Mouse (Mus musculus) kidney, embryonic 14.5 days (tissue): ENCODE data around the gene Spag8. TPM values are rescaled to one million over a fixed set of nuclear protein-coding genes. Genes with fewer than 3 reads are reported as not detected.

Experiments
- ATAC-seq: fragments of 200-750 bp; cut with Nextera tagmentation; 2 replicates; pipeline ENCODE4 v1.8.0; 2017; ENCODE audit warnings: moderate number of reproducible peaks, mild to moderate bottlenecking, moderate TSS enrichment, moderate library complexity; ENCODE audit not compliant: low FRiP score, low TSS enrichment
- H3K27ac ChIP-seq: fragments of 300-500 bp; sonication (generic); 2 replicates; pipeline ENCODE4 v1.5.1; 2014; ENCODE audit warnings: low read depth, mild to moderate bottlenecking, low read length, moderate library complexity, mixed read lengths
- H3K27me3 ChIP-seq: fragments of 300-500 bp; sonication (generic); 2 replicates; pipeline ENCODE4 v1.6.1; 2014; ENCODE audit warnings: mild to moderate bottlenecking, low read length; ENCODE audit not compliant: control insufficient read depth, insufficient read depth
- H3K36me3 ChIP-seq: fragments of 300-500 bp; sonication (generic); 2 replicates; pipeline ENCODE4 v1.6.1; 2014; ENCODE audit warnings: low read length, mixed read lengths; ENCODE audit not compliant: control insufficient read depth, insufficient read depth
- H3K4me1 ChIP-seq: fragments of 300-500 bp; sonication (generic); 2 replicates; pipeline ENCODE4 v1.6.1; 2014; ENCODE audit warnings: low read length, mixed read lengths; ENCODE audit not compliant: control insufficient read depth, insufficient read depth
- H3K4me2 ChIP-seq: fragments of 300-500 bp; sonication (generic); replicated peaks from 2 replicates; pipeline ENCODE4 v1.6.1; 2014; ENCODE audit warnings: low read depth, mild to moderate bottlenecking, low read length
- H3K4me3 ChIP-seq: fragments of 300-500 bp; sonication (generic); 2 replicates; pipeline ENCODE4 v1.5.1; 2014; ENCODE audit warnings: mild to moderate bottlenecking, low read length
- H3K9ac ChIP-seq: fragments of 300-500 bp; sonication (generic); 2 replicates; pipeline ENCODE4 v1.6.1; 2014; ENCODE audit warnings: low read depth, mild to moderate bottlenecking, low read length, moderate library complexity
- H3K9me3 ChIP-seq: fragments of 300-500 bp; sonication (generic); 2 replicates; pipeline ENCODE4 v1.6.1; 2016; ENCODE audit warnings: low read length; ENCODE audit not compliant: control insufficient read depth
- WGBS: fragments of 180-500 bp; shearing (Covaris S2); extraction: QIAGEN DNeasy Blood & Tissue Kit; methylation state at CpG from one replicate; pipeline ENCODE4 v1.1.7; 2014; 5-methylcytosine and 5-hydroxymethylcytosine counted together
- polyA plus RNA-seq: library from polyadenylated mRNA; unstranded; fragments of >200 nt; fragmentation: Nextera tagmentation; extraction: Ambion mirVana; gene quantifications from 2 replicates; pipeline ENCODE4 v1.2.1, GENCODE M21; 2014

The Spag8 gene
- polyA plus RNA-seq = 0.93 and 1.3 TPM in 2 replicates

DNA sequence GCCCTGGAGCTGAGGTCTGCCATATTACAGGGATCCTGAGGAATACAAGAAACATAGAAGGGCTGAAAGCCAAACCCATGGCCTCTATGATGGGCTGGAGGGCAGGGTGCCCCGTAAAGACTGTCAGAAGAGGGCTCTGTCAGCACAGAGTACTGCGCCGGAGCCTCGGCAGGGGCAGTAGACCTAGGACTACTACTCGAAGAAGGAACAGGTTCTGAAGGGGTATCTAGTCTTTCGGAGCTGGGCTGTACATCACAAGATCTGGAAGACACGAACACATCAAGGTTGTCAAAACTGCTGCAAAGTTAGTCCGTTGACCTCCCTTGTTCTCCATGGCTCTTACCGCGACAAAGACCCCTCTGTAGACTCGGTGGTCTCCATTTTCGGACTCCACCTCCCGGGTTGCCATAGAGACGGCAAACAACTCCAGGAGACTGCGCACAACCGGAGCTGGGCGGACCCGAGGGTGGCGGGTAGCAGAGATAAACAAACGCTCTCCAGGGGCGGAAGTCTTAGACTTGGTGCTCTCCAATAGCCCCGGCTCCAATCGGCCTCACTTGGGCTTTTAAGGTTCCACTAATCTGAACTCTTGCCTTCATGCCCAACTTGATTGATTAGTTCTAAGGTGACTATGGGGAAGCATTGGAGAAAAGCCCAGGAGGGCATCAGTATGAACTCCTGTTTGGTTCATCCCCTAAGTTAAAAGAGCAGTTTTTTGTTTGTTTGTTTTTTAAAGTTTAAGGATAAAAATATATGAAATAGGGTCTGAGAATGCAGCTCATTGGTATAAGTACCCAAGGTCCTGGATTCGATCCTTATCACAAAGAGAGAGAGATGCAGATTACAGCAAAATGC lies at the start of gene Spag8:
TSS of gene Spag8 (minus strand) at position 434 of the 855 bp plus-strand sequence.
- Histone ChIP-seq H3K27me3 (no peaks in the 10 kb centered on the region), H3K27ac (no peak within 1 kb of the TSS), H3K4me2 (peak within 1 kb of the TSS; percentile 35), H3K9me3 (peaks cover 5% of the 10 kb centered on the region), H3K9ac (no peak within 1 kb of the TSS), H3K4me3 (peak within 1 kb of the TSS; percentile 21), H3K4me1 (peaks cover 5% of the 10 kb centered on the region; the same call in 1 of the 2 replicates), H3K36me3 (peaks cover 3% of the 10 kb centered on the region; the same call in 1 of the 2 replicates)
- no peak for ATAC-seq
- WGBS = 20% methylated on average over 24 of the region's 24 CpGs

DNA sequence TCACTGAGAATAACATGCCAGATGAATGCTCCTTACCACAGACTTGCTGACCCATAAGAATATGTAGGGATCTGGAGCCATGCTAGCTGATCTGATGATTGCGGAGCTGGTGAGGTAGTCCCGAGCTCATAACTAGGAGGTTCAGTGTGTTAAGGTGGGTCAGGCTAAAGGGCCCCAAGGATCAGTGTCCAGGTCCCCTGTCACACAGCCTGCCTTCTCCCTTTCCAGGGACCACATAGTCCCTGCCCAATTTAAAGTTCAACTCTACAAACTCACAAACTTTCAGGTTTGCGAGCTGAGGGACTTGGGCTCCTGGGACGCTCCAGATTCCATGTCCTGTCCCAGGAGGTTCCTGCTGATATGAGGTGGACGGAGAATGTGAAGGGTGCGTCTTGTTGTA lies 47.3 kb upstream of the Spag8 start, which contains the start of gene Olfr70:
TSS of gene Olfr70 (minus strand) at position 101 of the 400 bp plus-strand sequence.
- no peaks in the 10 kb centered on the region for H3K27me3 ChIP-seq
- no peak within 1 kb of the TSS for H3K4me2 ChIP-seq
- no peak within 1 kb of the TSS for H3K27ac ChIP-seq
- H3K36me3 ChIP-seq = no peaks in the 10 kb centered on the region
- H3K4me3 ChIP-seq = no peak within 1 kb of the TSS
- ATAC-seq = no peak
- no peaks in the 10 kb centered on the region for H3K4me1 ChIP-seq
- no peak within 1 kb of the TSS for H3K9ac ChIP-seq
- H3K9me3 ChIP-seq = no peaks in the 10 kb centered on the region
- WGBS = 91% methylated on average over 6 of the region's 6 CpGs

DNA sequence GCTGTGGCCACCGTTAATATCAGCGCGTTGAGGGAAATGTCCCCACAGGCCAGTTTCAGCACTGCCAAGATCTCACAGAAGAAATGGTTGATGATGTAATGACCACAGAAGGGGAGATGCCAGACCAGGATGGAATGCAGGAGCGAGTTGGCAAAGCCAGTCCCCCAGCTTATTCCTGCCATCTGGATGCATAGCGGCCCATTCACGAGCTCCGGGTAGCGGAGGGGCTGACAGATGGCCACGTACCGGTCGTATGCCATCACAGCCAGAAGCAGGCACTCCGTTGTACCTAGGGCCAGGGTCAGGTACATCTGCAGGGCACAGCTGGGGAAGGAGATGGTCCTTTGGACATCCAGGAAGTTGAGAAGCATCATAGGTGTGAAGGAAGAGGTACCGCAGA lies 43.2 kb upstream of the Spag8 start:
- Histone ChIP-seq H3K9me3 (no peaks in the 10 kb centered on the region), H3K4me2 (no peak overlapping the region), H3K9ac (no peak overlapping the region), H3K27me3 (no peaks in the 10 kb centered on the region), H3K4me1 (no peaks in the 10 kb centered on the region), H3K27ac (no peak overlapping the region), H3K4me3 (no peak overlapping the region), H3K36me3 (no peaks in the 10 kb centered on the region)
- no peak for ATAC-seq
- 91% methylated on average over 13 of the region's 13 CpGs for WGBS

DNA sequence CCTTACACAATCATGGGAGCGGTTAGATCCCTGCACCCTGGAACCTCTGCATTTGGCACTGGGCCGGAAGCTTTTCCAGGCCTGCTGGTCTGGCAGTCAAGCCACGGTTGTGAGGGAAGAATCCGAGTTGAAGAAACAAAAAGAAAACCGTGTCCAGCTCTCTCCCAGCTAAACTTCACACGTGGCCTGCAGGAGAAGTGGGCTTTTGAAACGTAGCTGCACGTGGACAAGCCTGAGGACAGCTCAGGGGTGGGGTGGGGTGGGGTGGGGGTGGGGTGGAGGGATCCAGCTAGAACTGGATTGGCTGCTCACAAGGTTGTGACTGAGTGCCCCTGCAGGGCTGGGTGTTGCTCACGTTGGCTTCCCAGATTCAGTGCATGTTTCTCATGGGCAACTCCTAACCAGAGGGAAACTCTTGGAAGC lies 41.9 kb upstream of the Spag8 start:
- Histone ChIP-seq H3K4me3 (no peak overlapping the region), H3K9ac (no peak overlapping the region), H3K4me2 (no peak overlapping the region), H3K27me3 (no peaks in the 10 kb centered on the region), H3K27ac (no peak overlapping the region), H3K4me1 (no peaks in the 10 kb centered on the region), H3K9me3 (no peaks in the 10 kb centered on the region), H3K36me3 (no peaks in the 10 kb centered on the region)
- 33% methylated on average over 9 of the region's 9 CpGs for WGBS
- ATAC-seq = no peak

DNA sequence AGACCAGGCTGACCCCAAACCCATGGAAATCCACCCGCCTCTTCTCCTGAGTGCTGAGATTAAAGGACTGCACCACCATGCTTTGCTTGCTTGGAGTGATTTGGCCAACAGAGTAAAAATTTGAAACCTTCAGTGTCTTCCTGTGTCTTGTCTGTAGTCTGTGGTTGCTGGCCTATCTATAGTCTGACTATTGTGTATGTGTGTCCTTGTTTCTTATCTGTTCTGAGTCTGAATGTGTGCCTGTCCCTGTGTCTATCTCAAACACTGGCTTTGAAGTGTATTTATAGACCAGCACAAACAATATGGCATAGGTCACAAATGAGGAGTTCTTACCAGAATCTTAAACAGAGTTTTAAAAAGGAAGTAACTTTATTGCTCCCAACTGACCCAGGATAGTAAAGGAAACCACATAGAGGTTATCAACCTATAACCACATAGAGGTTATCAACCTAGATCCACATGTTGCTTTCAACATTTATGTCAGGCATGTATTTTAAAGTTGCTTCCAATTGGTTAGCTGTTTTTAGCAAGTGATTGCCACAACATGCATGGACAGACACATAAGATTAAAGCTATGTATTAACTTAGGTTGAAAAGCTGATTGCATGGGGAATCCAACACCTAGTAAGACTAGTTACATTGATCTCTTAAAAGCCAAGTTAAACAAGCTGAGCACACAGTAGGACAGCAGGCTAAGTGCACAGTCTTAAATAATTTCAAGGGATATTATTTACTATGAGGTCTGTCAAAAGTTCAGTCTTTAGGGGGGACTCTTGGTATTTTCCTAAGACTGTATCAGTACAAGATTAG lies 41.2 kb upstream of the Spag8 start:
- WGBS = 84% methylated on average over 1 of the region's 1 CpGs
- Histone ChIP-seq H3K9me3 (no peaks in the 10 kb centered on the region), H3K27me3 (no peaks in the 10 kb centered on the region), H3K4me1 (no peaks in the 10 kb centered on the region), H3K36me3 (no peaks in the 10 kb centered on the region), H3K27ac (no peak overlapping the region), H3K4me3 (no peak overlapping the region), H3K9ac (no peak overlapping the region), H3K4me2 (no peak overlapping the region)
- ATAC-seq = no peak

DNA sequence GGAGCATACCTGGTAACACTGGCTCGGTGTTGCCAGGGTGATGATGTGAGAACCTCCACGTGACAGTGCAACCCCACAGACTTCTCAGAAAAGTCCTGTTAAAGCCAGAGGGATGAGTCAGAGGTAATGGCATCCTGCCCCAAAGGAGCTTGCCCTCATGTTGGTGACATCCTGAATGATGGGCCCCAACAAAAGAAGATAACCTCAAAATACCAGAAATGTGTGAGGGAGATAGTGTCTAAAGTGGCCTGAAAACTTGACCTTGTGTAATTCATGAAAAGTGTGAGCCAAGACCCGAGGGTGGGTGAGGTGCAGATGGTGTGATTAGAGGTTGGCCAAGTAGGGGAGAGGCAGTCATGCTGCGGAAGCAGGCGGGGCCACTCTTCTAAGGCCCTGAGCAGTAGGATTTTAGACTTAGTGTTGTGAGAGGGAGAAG lies 40.4 kb upstream of the Spag8 start:
- WGBS = 77% methylated on average over 5 of the region's 5 CpGs
- H3K4me2 ChIP-seq = no peak overlapping the region
- no peak overlapping the region for H3K4me3 ChIP-seq
- H3K27ac ChIP-seq = no peak overlapping the region
- no peak overlapping the region for H3K9ac ChIP-seq
- ATAC-seq = no peak
- no peaks in the 10 kb centered on the region for H3K36me3 ChIP-seq
- H3K4me1 ChIP-seq = no peaks in the 10 kb centered on the region
- no peaks in the 10 kb centered on the region for H3K27me3 ChIP-seq
- H3K9me3 ChIP-seq = no peaks in the 10 kb centered on the region

DNA sequence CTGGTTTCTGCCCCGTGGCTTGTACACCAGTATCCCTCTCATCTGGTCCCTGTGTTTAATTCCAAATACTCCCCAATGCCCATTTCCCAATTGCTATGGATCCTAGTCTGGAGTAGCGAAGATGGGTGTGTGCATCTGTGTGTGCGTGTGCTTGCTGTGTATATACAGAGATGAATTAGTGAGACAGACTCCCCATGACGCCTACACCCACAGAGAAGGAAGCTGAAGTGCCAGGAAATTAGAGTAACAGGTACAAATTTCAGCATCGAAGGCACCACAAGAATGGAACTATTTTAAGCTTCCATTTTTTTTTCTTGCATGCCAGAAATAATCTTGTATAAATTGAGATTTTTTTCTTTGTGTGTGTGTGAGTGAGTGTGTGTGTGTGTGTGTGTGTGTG lies 37.6 kb upstream of the Spag8 start:
- Histone ChIP-seq H3K9ac (no peak overlapping the region), H3K4me3 (no peak overlapping the region), H3K9me3 (no peaks in the 10 kb centered on the region), H3K4me1 (no peaks in the 10 kb centered on the region), H3K27ac (no peak overlapping the region), H3K36me3 (no peaks in the 10 kb centered on the region), H3K27me3 (no peaks in the 10 kb centered on the region), H3K4me2 (no peak overlapping the region)
- ATAC-seq = no peak
- WGBS = 86% methylated on average over 5 of the region's 5 CpGs

DNA sequence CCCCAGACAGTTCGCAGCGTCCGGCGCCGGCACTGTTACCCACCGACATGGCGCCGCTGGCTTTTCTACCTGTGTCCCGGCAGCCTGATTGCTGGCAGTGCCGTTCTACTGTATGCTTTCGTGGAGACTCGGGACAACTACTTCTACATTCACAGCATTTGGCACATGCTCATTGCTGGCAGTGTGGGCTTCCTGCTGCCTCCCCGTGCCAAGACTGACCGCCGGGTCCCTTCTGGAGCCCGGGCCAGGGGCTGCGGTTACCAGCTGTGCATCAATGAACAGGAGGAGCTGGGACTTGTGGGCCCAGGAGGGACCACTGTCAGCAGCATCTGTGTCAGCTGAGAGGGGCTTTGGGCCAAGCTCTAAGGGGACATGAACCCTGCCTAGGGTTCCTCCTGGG lies 36.6 kb upstream of the Spag8 start:
- 96% methylated on average over 17 of the region's 17 CpGs for WGBS

More for the DNA sequence above, 36.6 kb upstream of the Spag8 start:
- H3K9me3 ChIP-seq = no peaks in the 10 kb centered on the region
- H3K27me3 ChIP-seq = no peaks in the 10 kb centered on the region
- ATAC-seq = no peak
- no peak overlapping the region for H3K4me2 ChIP-seq
- no peaks in the 10 kb centered on the region for H3K4me1 ChIP-seq
- no peaks in the 10 kb centered on the region for H3K36me3 ChIP-seq
- H3K27ac ChIP-seq = no peak overlapping the region
- no peak overlapping the region for H3K9ac ChIP-seq
- no peak overlapping the region for H3K4me3 ChIP-seq
